Mouse (Mus musculus) stomach, embryonic 15.5 days (tissue): ENCODE results near the gene Myl6. TPM values are rescaled to one million over a fixed set of nuclear protein-coding genes. Genes with fewer than 3 reads are reported as not detected.

Source experiments
- ATAC-seq: fragments of 200-750 bp; cut with Nextera tagmentation; 2 replicates; pipeline ENCODE4 v1.8.0; 2017; ENCODE audit warnings: low read depth, moderate number of reproducible peaks, moderate TSS enrichment; ENCODE audit not compliant: insufficient read depth, low FRiP score
- H3K27ac ChIP-seq: fragments of 300-500 bp; sonication (generic); 2 replicates; pipeline ENCODE4 v1.5.1; 2015; ENCODE audit warnings: mild to moderate bottlenecking, inconsistent platforms
- H3K27me3 ChIP-seq: fragments of 300-500 bp; sonication (generic); replicated peaks from 2 replicates; pipeline ENCODE4 v1.6.1; 2015; ENCODE audit warnings: inconsistent platforms
- H3K36me3 ChIP-seq: fragments of 300-500 bp; sonication (generic); 2 replicates; pipeline ENCODE4 v1.6.1; 2015; ENCODE audit warnings: inconsistent platforms
- H3K4me1 ChIP-seq: fragments of 300-500 bp; sonication (generic); 2 replicates; pipeline ENCODE4 v1.6.1; 2015; ENCODE audit warnings: inconsistent platforms
- H3K4me2 ChIP-seq: fragments of 300-500 bp; sonication (generic); 2 replicates; pipeline ENCODE4 v1.6.1; 2015; ENCODE audit warnings: mild to moderate bottlenecking, inconsistent platforms
- H3K4me3 ChIP-seq: fragments of 300-500 bp; sonication (generic); replicated peaks from 2 replicates; pipeline ENCODE4 v1.5.1; 2015; ENCODE audit warnings: inconsistent platforms
- H3K9ac ChIP-seq: fragments of 300-500 bp; sonication (generic); 2 replicates; pipeline ENCODE4 v1.6.1; 2015; ENCODE audit warnings: inconsistent platforms
- H3K9me3 ChIP-seq: fragments of 300-500 bp; sonication (generic); 2 replicates; pipeline ENCODE4 v1.6.1; 2016; ENCODE audit warnings: inconsistent platforms
- WGBS: fragments of 180-500 bp; shearing (Covaris S2); methylation state at CpG from one replicate; pipeline ENCODE4 v1.1.7; 2015; 5-methylcytosine and 5-hydroxymethylcytosine counted together
- microRNA-seq: library from miRNA; unstranded; fragments of <30 nt; microRNA quantifications from one replicate; pipeline ENCODE4, GENCODE M21; 2016
- polyA plus RNA-seq: library from polyadenylated mRNA; unstranded; fragments of >200 nt; fragmentation: Nextera tagmentation; extraction: Ambion mirVana; gene quantifications from 2 replicates; pipeline ENCODE4 v1.2.1, GENCODE M21; 2015

The Myl6 gene
- polyA plus RNA-seq, 1 experiment from 2014 or later = 1,838 TPM

DNA sequence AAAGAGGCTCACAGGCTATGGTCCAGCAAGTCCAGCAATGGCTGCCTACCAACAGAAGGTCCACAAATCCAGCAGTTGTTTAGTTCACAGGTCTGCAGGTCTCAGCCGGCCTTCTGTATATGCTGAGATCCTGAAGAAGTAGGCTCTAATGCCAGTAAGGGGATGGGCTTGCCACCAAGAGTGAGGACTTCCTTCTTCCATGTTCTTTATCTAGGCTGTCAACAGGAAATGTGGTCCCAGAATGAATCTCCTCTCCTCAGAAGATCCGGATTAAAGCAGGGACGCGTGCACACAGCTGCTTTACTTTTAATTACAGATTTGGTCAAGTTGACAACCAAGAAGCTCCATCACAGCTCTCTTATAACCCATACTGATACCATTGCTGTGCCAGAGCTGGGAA lies 48.5 kb downstream of the Myl6 start:
- H3K9me3 ChIP-seq = no peaks in the 10 kb centered on the region
- H3K4me1 ChIP-seq = no peaks in the 10 kb centered on the region
- H3K9ac ChIP-seq = no peak overlapping the region
- no peak for ATAC-seq
- no peak overlapping the region for H3K27ac ChIP-seq
- WGBS = 70% methylated on average over 4 of the region's 4 CpGs
- no peaks in the 10 kb centered on the region for H3K27me3 ChIP-seq
- H3K4me3 ChIP-seq = no peak overlapping the region
- H3K4me2 ChIP-seq = no peak overlapping the region
- H3K36me3 ChIP-seq = peaks cover 11% of the 10 kb centered on the region

DNA sequence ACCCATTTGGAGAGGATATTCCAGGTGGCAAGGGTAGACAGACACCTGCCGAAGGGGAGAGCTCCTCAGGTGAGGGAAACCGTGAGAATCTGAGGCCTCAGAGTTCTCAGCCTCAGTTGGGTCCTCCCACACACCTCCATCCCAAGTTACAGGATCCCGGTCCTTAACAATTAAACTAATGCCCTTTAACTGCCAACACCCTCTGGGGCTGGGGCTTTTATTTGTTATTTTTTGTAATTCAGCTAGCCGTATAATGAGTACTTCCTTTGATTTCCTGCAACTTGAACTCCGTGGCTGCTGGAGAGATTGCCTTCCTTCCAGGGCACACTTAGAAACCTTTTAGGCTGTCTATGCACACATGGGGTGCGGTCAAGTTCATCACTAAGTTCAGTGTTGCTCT lies 49.6 kb downstream of the Myl6 start:
- no peak overlapping the region for H3K27ac ChIP-seq
- no peak overlapping the region for H3K9ac ChIP-seq
- no peak overlapping the region for H3K4me2 ChIP-seq
- H3K27me3 ChIP-seq = no peaks in the 10 kb centered on the region
- H3K4me1 ChIP-seq = 0 out of 2 replicates have a peak, but pooled peaks cover 2% of the 10 kb centered on the region
- 71% methylated on average over 6 of the region's 6 CpGs for WGBS
- no peak overlapping the region for H3K4me3 ChIP-seq
- peaks cover 16% of the 10 kb centered on the region for H3K36me3 ChIP-seq
- no peaks in the 10 kb centered on the region for H3K9me3 ChIP-seq
- no peak for ATAC-seq

DNA sequence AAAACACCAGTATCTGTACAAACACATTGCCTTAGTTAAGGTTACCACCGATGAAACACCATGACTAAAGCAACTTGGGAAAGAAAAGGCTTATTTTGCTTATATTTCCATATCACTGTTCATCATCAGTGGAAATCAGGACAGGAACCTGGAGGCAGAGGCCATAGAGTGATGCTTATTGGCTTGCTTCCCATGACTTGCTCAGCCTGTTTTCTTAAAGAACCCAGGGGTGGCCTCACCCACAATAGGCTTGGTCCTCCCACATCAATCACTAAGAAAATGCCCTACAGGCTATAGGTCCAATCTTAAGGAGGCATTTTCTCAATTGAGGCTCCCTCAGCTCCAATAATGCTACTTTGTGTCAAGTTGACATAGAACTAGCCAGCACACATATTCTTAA lies 51.2 kb downstream of the Myl6 start:
- Histone ChIP-seq H3K9me3 (no peaks in the 10 kb centered on the region), H3K9ac (no peak overlapping the region), H3K4me2 (no peak overlapping the region), H3K4me3 (no peak overlapping the region), H3K27ac (no peak overlapping the region), H3K4me1 (0 out of 2 replicates have a peak, but pooled peaks cover 4% of the 10 kb centered on the region), H3K36me3 (peaks cover 26% of the 10 kb centered on the region), H3K27me3 (no peaks in the 10 kb centered on the region)
- 78% methylated on average over 1 of the region's 1 CpGs for WGBS
- no peak for ATAC-seq

DNA sequence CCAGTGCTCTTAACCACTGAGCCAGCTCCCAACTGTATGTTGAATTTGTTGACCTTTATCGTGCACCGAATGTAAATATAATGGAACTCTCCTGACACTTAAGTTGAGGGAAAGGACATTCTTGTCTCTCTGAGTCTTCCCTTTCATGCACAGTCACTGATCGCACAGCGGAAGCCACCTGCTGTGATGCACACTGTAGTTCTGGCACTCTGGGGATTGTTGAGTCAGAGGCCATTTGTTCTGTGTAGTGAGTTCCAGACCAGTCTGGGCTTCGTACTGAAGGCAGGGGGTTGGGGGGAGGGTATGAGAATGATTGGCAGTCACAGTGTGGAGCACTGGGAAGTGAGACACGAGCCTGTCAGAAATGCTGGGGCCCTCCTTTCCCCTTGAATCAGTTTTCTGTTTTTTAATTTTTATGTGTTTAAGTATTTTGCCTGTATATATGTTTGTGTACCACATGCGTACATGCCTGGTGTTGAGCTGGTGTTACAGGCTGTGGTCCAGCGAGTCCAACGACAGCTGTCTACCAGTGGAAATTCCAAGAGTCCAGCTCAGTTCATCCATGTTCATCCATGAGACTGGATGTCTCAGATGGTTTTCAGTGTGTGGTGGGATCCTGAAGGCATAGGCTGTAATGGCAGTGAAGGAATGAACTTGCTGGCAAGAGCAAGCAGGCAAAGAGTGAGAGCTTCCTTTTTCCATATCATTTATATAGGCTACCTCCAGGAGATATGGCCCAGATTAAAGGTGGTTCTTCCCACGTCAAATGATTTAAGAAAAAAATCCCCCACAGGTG lies 52.4 kb downstream of the Myl6 start:
- Histone ChIP-seq H3K36me3 (peaks cover 35% of the 10 kb centered on the region), H3K4me1 (0 out of 2 replicates have a peak, but pooled peaks cover 4% of the 10 kb centered on the region), H3K4me3 (no peak overlapping the region), H3K9ac (no peak overlapping the region), H3K27me3 (no peaks in the 10 kb centered on the region), H3K4me2 (no peak overlapping the region), H3K27ac (no peak overlapping the region), H3K9me3 (no peaks in the 10 kb centered on the region)
- 85% methylated on average over 10 of the region's 10 CpGs for WGBS
- ATAC-seq = no peak

Small RNA genes lying within 50 kb of the gene (microRNA-seq; reads per million reads assigned to microRNA genes)
- gene Mir6916 (not detected), gene Mir8105 (0.77 reads per million)

Other genes starting within 250 kb of the Myl6 start
- 0.24 and 0.55 TPM in 2 replicates for gene Apon, start 240.0 kb downstream of the Myl6 start, polyA plus RNA-seq
- gene Apof, start 225.5 kb downstream of the Myl6 start, polyA plus RNA-seq = 2.8 and 8.5 TPM in 2 replicates
- gene Stat2, start 223.6 kb downstream of the Myl6 start, polyA plus RNA-seq = 13.0 and 16.3 TPM in 2 replicates
- gene Il23a, start 195.4 kb downstream of the Myl6 start, polyA plus RNA-seq = 0.40 and 0.46 TPM in 2 replicates
- 27.1 and 31.2 TPM in 2 replicates for gene Pan2, start 190.8 kb downstream of the Myl6 start, polyA plus RNA-seq
- gene Cnpy2, start 171.7 kb downstream of the Myl6 start, polyA plus RNA-seq = 331 and 344 TPM in 2 replicates
- gene Cs, start 156.4 kb downstream of the Myl6 start, polyA plus RNA-seq = 192 and 212 TPM in 2 replicates
- 14.0 and 14.5 TPM in 2 replicates for gene Coq10a, start 125.1 kb downstream of the Myl6 start, polyA plus RNA-seq
- 12.8 and 15.8 TPM in 2 replicates for gene Ankrd52, start 117.0 kb downstream of the Myl6 start, polyA plus RNA-seq
- 34.5 and 39.4 TPM in 2 replicates for gene Slc39a5, start 92.9 kb downstream of the Myl6 start, polyA plus RNA-seq
- 66.3 and 81.0 TPM in 2 replicates for gene Nabp2, start 82.7 kb downstream of the Myl6 start, polyA plus RNA-seq
- 33.2 and 35.4 TPM in 2 replicates for gene Rnf41, start 82.5 kb downstream of the Myl6 start, polyA plus RNA-seq
- gene Smarcc2, start 34.9 kb downstream of the Myl6 start, polyA plus RNA-seq = 63.1 and 70.0 TPM in 2 replicates
- 3.0 and 3.4 TPM in 2 replicates for gene Myl6b, start 4.5 kb upstream of the Myl6 start, polyA plus RNA-seq
- gene Esyt1, start 31.7 kb upstream of the Myl6 start, polyA plus RNA-seq = 28.8 and 32.1 TPM in 2 replicates
- 12.1 and 12.4 TPM in 2 replicates for gene Zc3h10, start 53.6 kb upstream of the Myl6 start, polyA plus RNA-seq
- gene Rpl41, start 55.2 kb upstream of the Myl6 start, polyA plus RNA-seq = 3,689 and 3,942 TPM in 2 replicates
- 213 and 215 TPM in 2 replicates for gene Pa2g4, start 71.8 kb upstream of the Myl6 start, polyA plus RNA-seq
- gene Erbb3, start 95.5 kb upstream of the Myl6 start, polyA plus RNA-seq = 24.0 and 27.6 TPM in 2 replicates
- 674 and 714 TPM in 2 replicates for gene Rps26, start 132.6 kb upstream of the Myl6 start, polyA plus RNA-seq
- 2.2 and 2.7 TPM in 2 replicates for gene Ikzf4, start 151.8 kb upstream of the Myl6 start, polyA plus RNA-seq
- gene Suox, start 179.9 kb upstream of the Myl6 start, polyA plus RNA-seq = 14.4 and 16.2 TPM in 2 replicates
- 68.9 and 75.1 TPM in 2 replicates for gene Rab5b, start 202.1 kb upstream of the Myl6 start, polyA plus RNA-seq
- 1.3 and 1.9 TPM in 2 replicates for gene Pmel, start 210.1 kb upstream of the Myl6 start, polyA plus RNA-seq
- 79.8 and 89.1 TPM in 2 replicates for gene Cdk2, start 210.9 kb upstream of the Myl6 start, polyA plus RNA-seq